Mouse (Mus musculus): ENCODE results near the gene Evpl. TPM values are rescaled to one million over a fixed set of nuclear protein-coding genes. Genes with fewer than 3 reads are reported as not detected.

The Evpl gene
- total RNA-seq, 2 experiments from 2014 or later = 0.67 to 0.93 TPM

- no peak overlapping the region for H3K4me3 ChIP-seq
- no peak for DNase-seq (ENCODE audit: low spot score in 2 of 2)
- no peak for TF ChIP-seq CTCF (conservative IDR thresholded peaks at IDR 0.05)
- H3K27ac ChIP-seq = no peak overlapping the region
Observed at GRCm38 (mm10) chr11:116250898-116251297, 13.0 kb upstream of the Evpl start.

GRCm38 (mm10) chr11:116247502-116248222 is 9.8 kb upstream of the Evpl start:
- Histone ChIP-seq H3K4me3 (no peak overlapping the region), H3K27ac (no peak overlapping the region)
- TF ChIP-seq CTCF (conservative IDR thresholded peaks at IDR 0.05) = no peak
- DNase-seq (ENCODE audit: low spot score in 2 of 2) = no peak

GRCm38 (mm10) chr11:116245616-116246015 is 7.7 kb upstream of the Evpl start:
- H3K4me3 ChIP-seq = no peak overlapping the region
- no peak for TF ChIP-seq CTCF (conservative IDR thresholded peaks at IDR 0.05)

GRCm38 (mm10) chr11:116244580-116244979 is 6.7 kb upstream of the Evpl start:
- no peak for TF ChIP-seq CTCF (conservative IDR thresholded peaks at IDR 0.05)
- DNase-seq (ENCODE audit: low spot score in 2 of 2) = no peak
- Histone ChIP-seq H3K4me3 (no peak overlapping the region), H3K27ac (no peak overlapping the region)

More at GRCm38 (mm10) chr11:116245616-116246015, 7.7 kb upstream of the Evpl start:
- DNase-seq (ENCODE audit: low spot score in 2 of 2) = no peak
- H3K27ac ChIP-seq = no peak overlapping the region

- Histone ChIP-seq H3K4me3 (no peak overlapping the region), H3K27ac (no peak overlapping the region)
- DNase-seq (ENCODE audit: low spot score in 2 of 2) = no peak
- no peak for TF ChIP-seq CTCF (conservative IDR thresholded peaks at IDR 0.05)
Observed at GRCm38 (mm10) chr11:116241744-116242235, 3.9 kb upstream of the Evpl start.

- no peak for TF ChIP-seq CTCF (conservative IDR thresholded peaks at IDR 0.05)
- no peak overlapping the region for H3K4me3 ChIP-seq
- DNase-seq (ENCODE audit: low spot score in 2 of 2) = no peak
- no peak overlapping the region for H3K27ac ChIP-seq
Observed at GRCm38 (mm10) chr11:116239797-116240196, 1.9 kb upstream of the Evpl start.

GRCm38 (mm10) chr11:116234901-116235300 is 3.0 kb downstream of the Evpl start:
- no peak overlapping the region for H3K27ac ChIP-seq
- TF ChIP-seq CTCF (conservative IDR thresholded peaks at IDR 0.05) = no peak
- DNase-seq (ENCODE audit: low spot score in 2 of 2) = no peak
- no peak overlapping the region for H3K4me3 ChIP-seq

- DNase-seq (ENCODE audit: low spot score in 2 of 2) = no peak
- no peak overlapping the region for H3K4me3 ChIP-seq
- H3K27ac ChIP-seq = no peak overlapping the region
- no peak for TF ChIP-seq CTCF (conservative IDR thresholded peaks at IDR 0.05)
Observed at GRCm38 (mm10) chr11:116232427-116232826, 5.5 kb downstream of the Evpl start.

- Histone ChIP-seq H3K4me3 (no peak overlapping the region), H3K27ac (no peak overlapping the region)
- no peak for TF ChIP-seq CTCF (conservative IDR thresholded peaks at IDR 0.05)
- no peak for DNase-seq (ENCODE audit: low spot score in 2 of 2)
Observed at GRCm38 (mm10) chr11:116228699-116229098, 9.2 kb downstream of the Evpl start.

GRCm38 (mm10) chr11:116226414-116226813 is 11.5 kb downstream of the Evpl start:
- peak; percentile 91 for TF ChIP-seq CTCF (conservative IDR thresholded peaks at IDR 0.05)
- H3K4me3 ChIP-seq = no peak overlapping the region

GRCm38 (mm10) chr11:116222740-116223059 is 15.2 kb downstream of the Evpl start:
- H3K27ac ChIP-seq = no peak overlapping the region; the same call in 1 of the 2 replicates
- DNase-seq (ENCODE audit: low spot score in 2 of 2) = no peak
- H3K4me3 ChIP-seq = peak overlapping the region; percentile 38; the same call in 1 of the 2 replicates
- no peak for TF ChIP-seq CTCF (conservative IDR thresholded peaks at IDR 0.05)

More at GRCm38 (mm10) chr11:116226414-116226813, 11.5 kb downstream of the Evpl start:
- H3K27ac ChIP-seq = no peak overlapping the region
- DNase-seq (ENCODE audit: low spot score in 2 of 2) = peak; percentile 54 to 85

GRCm38 (mm10) chr11:116221931-116222739 is 15.7 kb downstream of the Evpl start:
- no peak overlapping the region; the same call in 1 of the 2 replicates for H3K27ac ChIP-seq
- H3K4me3 ChIP-seq = peak overlapping the region; percentile 38
- TF ChIP-seq CTCF (conservative IDR thresholded peaks at IDR 0.05) = peak; percentile 30; the same call in 1 of the 2 replicates
- DNase-seq (ENCODE audit: low spot score in 2 of 2) = no peak

- H3K4me3 ChIP-seq = no peak overlapping the region
Observed at GRCm38 (mm10) chr11:116219885-116220284, 18.0 kb downstream of the Evpl start.

More at GRCm38 (mm10) chr11:116219885-116220284, 18.0 kb downstream of the Evpl start:
- H3K27ac ChIP-seq = no peak overlapping the region
- peak in 1 of 2 experiments; percentile 69 for DNase-seq (ENCODE audit: low spot score in 2 of 2)
- TF ChIP-seq CTCF (conservative IDR thresholded peaks at IDR 0.05) = peak; percentile 82

Measured in layer of hippocampus, adult 2 months (tissue).